Mouse (Mus musculus): Measurements from ENCODE around the gene Arid3c. TPM values are rescaled to one million over a fixed set of nuclear protein-coding genes. Genes with fewer than 3 reads are reported as not detected.
A peak's percentile ranks its signal among the peaks of the same experiment; 100 is the strongest.
"Not testable (repeated sequence)": the region's sequence is repeated elsewhere in the genome, so short reads cannot be mapped to it uniquely, and the experiment has no call there.

Arid3c gene
- polyA plus RNA-seq, 1 experiment from 2014 or later: not detected

GRCm38 (mm10) chr4:41762688-41763114 lies 31.8 kb upstream of the Arid3c start:
- ATAC-seq (ENCODE audit: insufficient number of reproducible peaks, insufficient read depth, low FRiP score, low read depth): 0 out of 2 replicates have a peak, but pooled peaks have one; percentile 16
- peak overlapping the region; percentile 79 for H3K4me2 ChIP-seq (replicated peaks; ENCODE audit: low read depth, low read length)
- H3K27me3 ChIP-seq (ENCODE audit: control insufficient read depth, insufficient read depth, low read length); H3K9ac ChIP-seq (replicated peaks; ENCODE audit: low read depth, low read length); H3K36me3 ChIP-seq (ENCODE audit: control insufficient read depth, insufficient read depth, low read length); H3K9me3 ChIP-seq (ENCODE audit: control insufficient read depth, low read depth, low read length): not testable (repeated sequence)
- WGBS: 30% methylated on average over 8 of the region's 8 CpGs
- peak overlapping the region; percentile 52 for H3K4me3 ChIP-seq (ENCODE audit: low read depth, low read length)
- peaks cover 29% of the 10 kb centered on the region for H3K4me1 ChIP-seq (ENCODE audit: control insufficient read depth, insufficient read depth, low read length)
- peak overlapping the region; percentile 91; the same call in 1 of the 2 replicates for H3K27ac ChIP-seq (ENCODE audit: low read length)

DNA sequence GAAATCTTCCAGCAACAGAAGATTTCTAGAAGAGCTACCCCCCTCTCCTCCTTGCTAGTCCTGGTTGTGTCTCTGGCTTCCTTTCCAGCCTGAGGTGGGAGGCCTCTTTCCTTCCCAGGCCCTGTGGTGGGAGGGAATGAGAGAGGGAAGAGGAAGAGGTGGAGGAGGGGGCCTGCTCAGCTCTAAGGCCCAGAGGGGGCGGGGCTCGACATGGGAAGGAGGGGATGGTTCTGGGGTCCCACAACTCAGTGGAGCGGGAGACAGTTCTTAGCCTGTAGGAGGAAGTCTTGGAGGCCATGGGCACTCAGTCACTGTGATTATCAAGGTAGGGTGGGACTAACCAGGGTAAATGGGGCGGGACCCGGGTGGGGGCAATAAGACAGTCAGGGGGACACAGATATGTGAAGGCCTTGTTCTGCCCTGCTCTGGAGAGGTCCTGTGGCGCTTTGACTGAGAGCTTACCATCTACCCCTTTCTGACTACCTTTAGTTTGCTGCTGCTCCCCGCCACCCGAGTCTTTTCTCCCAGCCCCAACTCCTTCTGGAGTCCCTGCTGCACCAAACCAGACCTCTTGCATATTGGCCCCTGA lies 31.3 kb upstream of the Arid3c start:
- peak overlapping the region; percentile 79 for H3K4me2 ChIP-seq (replicated peaks; ENCODE audit: low read depth, low read length)
- 38% methylated on average over 8 of the region's 8 CpGs for WGBS
- no peaks in the 10 kb centered on the region for H3K9me3 ChIP-seq (ENCODE audit: control insufficient read depth, low read depth, low read length)
- peak overlapping the region; percentile 91 for H3K27ac ChIP-seq (ENCODE audit: low read length)
- H3K9ac ChIP-seq (replicated peaks; ENCODE audit: low read depth, low read length): no peak overlapping the region; the same call in 1 of the 2 replicates
- H3K4me3 ChIP-seq (ENCODE audit: low read depth, low read length): peak overlapping the region; percentile 52
- ATAC-seq (ENCODE audit: insufficient number of reproducible peaks, insufficient read depth, low FRiP score, low read depth): peak; percentile 68
- H3K36me3 ChIP-seq (ENCODE audit: control insufficient read depth, insufficient read depth, low read length): no peaks in the 10 kb centered on the region; the same call in none of the 2 replicates
- H3K27me3 ChIP-seq (ENCODE audit: control insufficient read depth, insufficient read depth, low read length): no peaks in the 10 kb centered on the region
- peaks cover 29% of the 10 kb centered on the region for H3K4me1 ChIP-seq (ENCODE audit: control insufficient read depth, insufficient read depth, low read length)

- Histone ChIP-seq H3K4me3 (ENCODE audit: low read depth, low read length) (peak overlapping the region; percentile 52; the same call in 1 of the 2 replicates), H3K9ac (replicated peaks; ENCODE audit: low read depth, low read length) (peak overlapping the region; percentile 48; the same call in 1 of the 2 replicates), H3K4me2 (replicated peaks; ENCODE audit: low read depth, low read length) (peak overlapping the region; percentile 79), H3K27me3 (ENCODE audit: control insufficient read depth, insufficient read depth, low read length) (no peaks in the 10 kb centered on the region), H3K4me1 (ENCODE audit: control insufficient read depth, insufficient read depth, low read length) (peaks cover 29% of the 10 kb centered on the region), H3K36me3 (ENCODE audit: control insufficient read depth, insufficient read depth, low read length) (no peaks in the 10 kb centered on the region; the same call in 1 of the 2 replicates), H3K9me3 (ENCODE audit: control insufficient read depth, low read depth, low read length) (no peaks in the 10 kb centered on the region), H3K27ac (ENCODE audit: low read length) (peak overlapping the region; percentile 91)
- no peak for ATAC-seq (ENCODE audit: insufficient number of reproducible peaks, insufficient read depth, low FRiP score, low read depth)
Observed at GRCm38 (mm10) chr4:41761680-41762079, 30.7 kb upstream of the Arid3c start.

GRCm38 (mm10) chr4:41760911-41761310 lies 30.0 kb upstream of the Arid3c start:
- Histone ChIP-seq H3K9ac (replicated peaks; ENCODE audit: low read depth, low read length) (peak overlapping the region; percentile 48), H3K36me3 (ENCODE audit: control insufficient read depth, insufficient read depth, low read length) (no peaks in the 10 kb centered on the region; the same call in 1 of the 2 replicates), H3K4me3 (ENCODE audit: low read depth, low read length) (peak overlapping the region; percentile 52), H3K4me2 (replicated peaks; ENCODE audit: low read depth, low read length) (peak overlapping the region; percentile 79), H3K27ac (ENCODE audit: low read length) (peak overlapping the region; percentile 91), H3K9me3 (ENCODE audit: control insufficient read depth, low read depth, low read length) (no peaks in the 10 kb centered on the region), H3K4me1 (ENCODE audit: control insufficient read depth, insufficient read depth, low read length) (peaks cover 34% of the 10 kb centered on the region), H3K27me3 (ENCODE audit: control insufficient read depth, insufficient read depth, low read length) (no peaks in the 10 kb centered on the region)
- WGBS: 75% methylated on average over 4 of the region's 4 CpGs
- no peak; the same call in 1 of the 2 replicates for ATAC-seq (ENCODE audit: insufficient number of reproducible peaks, insufficient read depth, low FRiP score, low read depth)

GRCm38 (mm10) chr4:41760288-41760721 lies 29.4 kb upstream of the Arid3c start:
- Histone ChIP-seq H3K4me2 (replicated peaks; ENCODE audit: low read depth, low read length) (peak overlapping the region; percentile 79), H3K27ac (ENCODE audit: low read length) (peak overlapping the region; percentile 91), H3K4me1 (ENCODE audit: control insufficient read depth, insufficient read depth, low read length) (peaks cover 34% of the 10 kb centered on the region), H3K9ac (replicated peaks; ENCODE audit: low read depth, low read length) (peak overlapping the region; percentile 48), H3K9me3 (ENCODE audit: control insufficient read depth, low read depth, low read length) (no peaks in the 10 kb centered on the region), H3K27me3 (ENCODE audit: control insufficient read depth, insufficient read depth, low read length) (no peaks in the 10 kb centered on the region), H3K36me3 (ENCODE audit: control insufficient read depth, insufficient read depth, low read length) (no peaks in the 10 kb centered on the region; the same call in 1 of the 2 replicates), H3K4me3 (ENCODE audit: low read depth, low read length) (peak overlapping the region; percentile 52)
- peak; percentile 85 for ATAC-seq (ENCODE audit: insufficient number of reproducible peaks, insufficient read depth, low FRiP score, low read depth)
- WGBS: 1% methylated on average over 15 of the region's 15 CpGs

DNA sequence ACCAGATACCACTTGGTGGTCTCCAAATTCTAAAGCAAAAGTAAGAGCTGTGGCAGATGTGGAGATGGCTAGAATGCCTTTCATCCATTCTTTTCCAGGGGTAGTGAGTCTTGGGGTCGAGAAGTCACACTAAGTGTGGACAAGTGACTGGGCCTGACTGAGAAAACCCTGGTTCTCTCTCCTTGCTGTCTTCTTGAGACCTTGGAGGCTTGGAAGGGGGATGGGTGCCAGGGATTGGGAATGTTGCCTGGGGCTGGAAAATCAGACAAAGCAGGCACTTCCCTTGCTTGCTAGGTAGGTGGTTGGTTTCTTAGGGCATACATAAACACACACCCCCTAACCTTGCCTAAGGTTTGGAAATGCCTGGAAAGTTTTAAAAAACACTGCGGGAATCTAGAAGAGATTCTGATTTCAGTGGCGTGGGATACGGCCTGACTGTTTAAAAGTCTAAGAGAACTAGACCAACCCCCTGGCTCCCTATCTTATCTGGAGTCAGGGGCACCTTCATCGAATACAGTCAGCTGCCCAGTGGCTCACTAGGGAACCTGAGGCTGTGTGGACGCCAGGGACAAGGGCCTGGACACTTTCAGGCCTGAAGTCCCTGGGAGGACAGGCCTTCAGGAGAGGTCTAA lies 28.8 kb upstream of the Arid3c start:
- peak overlapping the region; percentile 48; the same call in 1 of the 2 replicates for H3K9ac ChIP-seq (replicated peaks; ENCODE audit: low read depth, low read length)
- peak overlapping the region; percentile 79 for H3K4me2 ChIP-seq (replicated peaks; ENCODE audit: low read depth, low read length)
- 19% methylated on average over 6 of the region's 6 CpGs for WGBS
- no peak for ATAC-seq (ENCODE audit: insufficient number of reproducible peaks, insufficient read depth, low FRiP score, low read depth)
- no peaks in the 10 kb centered on the region; the same call in 1 of the 2 replicates for H3K36me3 ChIP-seq (ENCODE audit: control insufficient read depth, insufficient read depth, low read length)
- peak overlapping the region; percentile 91 for H3K27ac ChIP-seq (ENCODE audit: low read length)
- H3K4me3 ChIP-seq (ENCODE audit: low read depth, low read length): peak overlapping the region; percentile 52
- no peaks in the 10 kb centered on the region for H3K9me3 ChIP-seq (ENCODE audit: control insufficient read depth, low read depth, low read length)
- H3K4me1 ChIP-seq (ENCODE audit: control insufficient read depth, insufficient read depth, low read length): peaks cover 38% of the 10 kb centered on the region
- H3K27me3 ChIP-seq (ENCODE audit: control insufficient read depth, insufficient read depth, low read length): no peaks in the 10 kb centered on the region

DNA sequence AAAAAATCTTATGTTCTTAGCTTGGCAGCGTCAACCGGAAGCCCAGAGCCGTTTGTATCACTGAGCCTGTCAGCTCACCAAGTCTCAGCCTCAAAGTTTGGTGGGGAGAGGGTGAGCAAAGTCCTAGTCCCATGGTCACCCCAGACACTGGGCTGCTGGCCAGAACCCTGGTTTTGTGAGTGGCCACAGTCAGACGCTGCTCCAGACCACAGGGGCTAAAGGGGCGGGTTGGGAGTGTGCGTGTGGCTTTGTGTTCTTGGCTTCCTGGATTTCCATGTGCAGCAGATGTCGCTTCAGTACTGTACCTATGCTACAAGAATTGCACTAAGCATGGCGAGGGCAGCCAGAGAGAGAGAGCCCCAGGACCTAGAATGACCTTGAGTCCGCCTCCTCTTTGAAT lies 28.3 kb upstream of the Arid3c start:
- Histone ChIP-seq H3K9me3 (ENCODE audit: control insufficient read depth, low read depth, low read length) (no peaks in the 10 kb centered on the region), H3K27ac (ENCODE audit: low read length) (peak overlapping the region; percentile 91; the same call in 1 of the 2 replicates), H3K4me1 (ENCODE audit: control insufficient read depth, insufficient read depth, low read length) (peaks cover 40% of the 10 kb centered on the region), H3K36me3 (ENCODE audit: control insufficient read depth, insufficient read depth, low read length) (no peaks in the 10 kb centered on the region; the same call in 1 of the 2 replicates), H3K4me2 (replicated peaks; ENCODE audit: low read depth, low read length) (no peak overlapping the region), H3K4me3 (ENCODE audit: low read depth, low read length) (no peak overlapping the region), H3K27me3 (ENCODE audit: control insufficient read depth, insufficient read depth, low read length) (no peaks in the 10 kb centered on the region), H3K9ac (replicated peaks; ENCODE audit: low read depth, low read length) (no peak overlapping the region)
- no peak for ATAC-seq (ENCODE audit: insufficient number of reproducible peaks, insufficient read depth, low FRiP score, low read depth)
- WGBS: 83% methylated on average over 9 of the region's 9 CpGs

DNA sequence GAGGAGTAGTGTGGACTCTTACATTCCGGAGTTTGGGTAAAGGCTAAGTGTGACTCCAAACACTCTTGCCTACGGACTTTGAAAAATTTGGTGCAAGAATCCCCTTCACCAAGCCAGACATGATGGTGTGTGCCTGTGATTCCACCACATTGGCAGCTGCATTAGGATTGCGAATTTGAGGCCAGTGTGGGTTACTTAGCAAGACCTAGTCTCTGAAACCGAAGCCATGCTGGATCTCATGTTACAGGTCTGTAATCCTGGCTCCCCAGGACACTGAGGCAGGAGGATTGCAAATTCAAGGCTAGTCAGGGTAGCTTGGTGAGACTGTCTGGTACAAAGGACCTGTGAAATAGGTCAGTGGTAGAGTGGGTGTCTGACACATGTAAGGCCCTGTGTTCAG lies 27.8 kb upstream of the Arid3c start:
- Histone ChIP-seq H3K36me3 (ENCODE audit: control insufficient read depth, insufficient read depth, low read length) (no peaks in the 10 kb centered on the region; the same call in 1 of the 2 replicates), H3K9me3 (ENCODE audit: control insufficient read depth, low read depth, low read length) (no peaks in the 10 kb centered on the region), H3K4me1 (ENCODE audit: control insufficient read depth, insufficient read depth, low read length) (peaks cover 40% of the 10 kb centered on the region), H3K9ac (replicated peaks; ENCODE audit: low read depth, low read length) (no peak overlapping the region), H3K27me3 (ENCODE audit: control insufficient read depth, insufficient read depth, low read length) (no peaks in the 10 kb centered on the region), H3K4me3 (ENCODE audit: low read depth, low read length) (no peak overlapping the region), H3K27ac (ENCODE audit: low read length) (no peak overlapping the region), H3K4me2 (replicated peaks; ENCODE audit: low read depth, low read length) (no peak overlapping the region)
- WGBS: 92% methylated on average over 4 of the region's 4 CpGs
- ATAC-seq (ENCODE audit: insufficient number of reproducible peaks, insufficient read depth, low FRiP score, low read depth): no peak
